Mouse (Mus musculus): ENCODE measurements at regions not wholly inside any gene's neighbourhood (a gene's known extent, or its start where the extent isn't known, plus 50 kb on each side); places are given as distances from the start of the nearest gene placed in this dataset.
A peak's percentile ranks its signal among the peaks of the same experiment; 100 is the strongest.

DNA sequence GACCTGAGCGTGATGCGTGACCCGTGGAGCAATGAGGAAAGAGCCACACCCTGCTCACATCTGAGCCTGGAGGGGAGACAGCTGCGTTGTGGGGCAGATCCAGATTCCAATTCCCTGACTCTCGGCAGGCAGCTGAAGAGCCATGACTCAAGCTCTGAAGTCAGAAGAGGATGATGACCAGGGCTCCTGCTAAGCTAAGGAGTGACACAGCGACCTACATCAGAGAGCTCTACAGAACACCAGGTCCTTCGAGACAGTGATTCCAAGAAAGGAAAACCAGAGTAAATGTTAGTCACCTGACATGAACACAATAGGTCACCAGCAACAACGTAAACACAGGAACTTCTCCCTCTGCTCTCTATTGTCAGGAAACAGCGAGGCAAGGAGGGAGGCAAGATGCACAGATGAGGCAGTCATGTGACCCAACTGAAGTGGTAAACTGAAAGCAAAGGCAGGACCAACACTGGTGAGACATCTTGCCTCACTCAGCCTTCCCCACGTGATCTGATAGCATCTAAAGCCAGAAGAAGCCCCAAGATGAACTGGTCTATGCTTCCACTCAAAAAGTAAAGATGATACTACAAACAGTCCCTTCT is 444.2 kb upstream of the Gm19410 start:
- Histone ChIP-seq H3K4me3 (ENCODE audit: low read depth, low read length) (no peak overlapping the region), H3K27ac (ENCODE audit: low read length) (no peak overlapping the region), H3K9me3 (ENCODE audit: low read length) (no peaks in the 10 kb centered on the region), H3K36me3 (ENCODE audit: insufficient read depth, low read length) (no peaks in the 10 kb centered on the region), H3K9ac (replicated peaks; ENCODE audit: low read depth) (no peak overlapping the region), H3K4me1 (ENCODE audit: insufficient read depth, low read depth, low read length) (no peaks in the 10 kb centered on the region), H3K4me2 (replicated peaks; ENCODE audit: low read depth, low read length) (no peak overlapping the region), H3K27me3 (replicated peaks; ENCODE audit: insufficient read depth, low read length) (no peaks in the 10 kb centered on the region)
- WGBS = 48% methylated on average over 10 of the region's 10 CpGs
- peak; percentile 75 for ATAC-seq
- TF ChIP-seq CTCF (IDR thresholded peaks at IDR 0.05) = no peak
- peak; percentile 53; the same call in 1 of the 2 replicates for TF ChIP-seq EP300 (IDR thresholded peaks at IDR 0.05)
- peak; percentile 36 for DNase-seq (ENCODE audit: low spot score)

DNA sequence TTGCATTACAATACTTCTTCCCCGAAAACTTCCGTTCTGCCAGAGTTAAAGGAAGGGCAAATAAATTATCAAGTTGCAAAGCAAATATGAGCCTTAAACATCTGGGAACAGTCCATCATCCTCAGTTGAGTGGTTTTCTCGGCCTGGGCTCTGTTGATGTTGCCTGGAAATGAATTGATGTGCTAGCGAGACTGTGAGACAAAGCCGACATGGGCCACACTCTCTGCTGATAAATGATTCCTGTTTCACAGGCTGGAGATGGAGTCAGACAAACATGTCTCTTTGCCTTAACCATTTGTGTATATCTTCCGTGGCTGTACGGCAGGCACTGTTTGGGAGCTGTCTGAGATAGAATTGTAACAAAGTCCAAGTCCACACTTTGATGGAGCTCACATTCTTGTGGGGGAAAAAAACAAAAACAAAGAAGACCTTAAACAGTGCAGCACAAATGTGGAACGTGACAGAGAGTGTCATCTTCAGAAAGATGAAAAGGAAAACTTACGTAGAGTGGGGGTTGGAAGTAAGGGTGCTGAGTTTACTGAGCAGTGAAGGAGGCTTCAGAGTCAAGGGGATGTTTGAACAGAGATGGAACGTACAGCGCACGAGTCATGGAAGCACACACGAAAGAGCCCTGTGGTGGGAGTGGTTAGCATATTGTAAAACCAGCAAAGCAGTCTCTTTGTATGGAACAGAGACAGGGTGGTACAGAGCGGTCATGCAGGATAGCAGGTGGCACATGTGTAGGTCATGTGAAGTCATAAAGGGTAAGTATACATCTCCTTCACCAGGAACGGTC is 442.2 kb upstream of the Gm19410 start:
- Histone ChIP-seq H3K4me1 (ENCODE audit: insufficient read depth, low read depth, low read length) (no peaks in the 10 kb centered on the region), H3K4me2 (replicated peaks; ENCODE audit: low read depth, low read length) (no peak overlapping the region), H3K27ac (ENCODE audit: low read length) (no peak overlapping the region), H3K9ac (replicated peaks; ENCODE audit: low read depth) (no peak overlapping the region), H3K9me3 (ENCODE audit: low read length) (no peaks in the 10 kb centered on the region), H3K36me3 (ENCODE audit: insufficient read depth, low read length) (no peaks in the 10 kb centered on the region), H3K4me3 (ENCODE audit: low read depth, low read length) (no peak overlapping the region), H3K27me3 (replicated peaks; ENCODE audit: insufficient read depth, low read length) (no peaks in the 10 kb centered on the region)
- WGBS = 29% methylated on average over 15 of the region's 15 CpGs
- peak; percentile 61 for DNase-seq (ENCODE audit: low spot score)
- TF ChIP-seq EP300 (IDR thresholded peaks at IDR 0.05) (no peak), CTCF (IDR thresholded peaks at IDR 0.05) (no peak)
- peak; percentile 65 for ATAC-seq
